Mouse (Mus musculus) frontal cortex, postnatal 10 days (tissue): ENCODE measurements around the gene Sertm1.

ENCODE experiments used
- DNase-seq, 2 experiments: peaks; one replicate each; pipeline ENCODE4 v3.0.0; 2022; ENCODE audit warnings: low spot score in 2 of 2, mixed read lengths in 1 of 2

Gene Sertm1

DNA sequence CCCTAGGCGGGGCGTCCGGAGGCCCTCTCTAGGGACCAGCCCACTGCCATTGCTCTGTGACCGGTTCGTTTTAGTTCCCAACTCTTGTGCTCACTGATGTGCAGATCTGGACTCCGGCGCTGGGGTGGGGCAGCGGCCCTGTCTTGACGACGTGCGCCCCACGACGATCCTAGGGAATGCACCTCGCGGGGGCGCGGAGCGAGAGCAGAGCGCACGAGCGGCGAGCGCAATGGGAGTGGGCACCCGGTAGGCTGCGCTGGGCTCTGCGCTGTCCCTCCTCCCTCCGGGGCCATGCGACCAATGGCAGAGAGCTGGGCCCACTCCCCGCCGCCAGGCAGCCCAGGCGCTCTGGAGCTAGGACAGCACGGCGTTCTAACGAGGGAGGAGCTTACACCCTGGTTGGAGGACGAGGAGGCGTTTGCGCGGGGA, at the start of gene Sertm1:
Gene Sertm1, minus strand, starts transcription at position 245 of the 429 bp plus-strand sequence.
- peak; percentile 44 to 64 for DNase-seq

DNA sequence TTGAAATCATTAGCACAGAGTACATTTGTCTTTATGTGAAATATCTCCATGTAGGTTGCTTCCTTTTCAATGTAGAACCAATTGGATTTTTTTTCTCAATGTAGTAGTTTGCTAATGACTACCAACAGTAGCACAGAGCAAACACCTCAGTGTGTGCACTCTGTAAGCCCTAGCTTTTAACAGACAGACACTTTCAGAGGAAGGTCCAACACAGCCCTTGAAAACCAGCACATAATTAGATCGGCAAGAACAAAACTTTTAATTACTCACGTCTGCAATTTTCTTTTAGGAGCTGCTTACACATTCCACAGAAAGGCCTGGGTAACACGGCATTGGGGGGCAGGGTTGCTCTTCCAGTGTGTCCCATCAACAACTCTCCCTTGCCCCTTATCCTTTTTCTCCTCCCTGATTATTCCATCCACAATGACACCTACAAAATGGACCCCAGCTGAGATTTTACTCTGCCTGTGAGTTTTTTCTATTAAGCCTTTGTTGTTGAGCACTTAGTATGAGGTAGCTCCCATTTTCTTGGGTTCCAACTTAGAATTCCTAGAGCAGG, 49.3 kb upstream of the Sertm1 start:
- DNase-seq = no peak

DNA sequence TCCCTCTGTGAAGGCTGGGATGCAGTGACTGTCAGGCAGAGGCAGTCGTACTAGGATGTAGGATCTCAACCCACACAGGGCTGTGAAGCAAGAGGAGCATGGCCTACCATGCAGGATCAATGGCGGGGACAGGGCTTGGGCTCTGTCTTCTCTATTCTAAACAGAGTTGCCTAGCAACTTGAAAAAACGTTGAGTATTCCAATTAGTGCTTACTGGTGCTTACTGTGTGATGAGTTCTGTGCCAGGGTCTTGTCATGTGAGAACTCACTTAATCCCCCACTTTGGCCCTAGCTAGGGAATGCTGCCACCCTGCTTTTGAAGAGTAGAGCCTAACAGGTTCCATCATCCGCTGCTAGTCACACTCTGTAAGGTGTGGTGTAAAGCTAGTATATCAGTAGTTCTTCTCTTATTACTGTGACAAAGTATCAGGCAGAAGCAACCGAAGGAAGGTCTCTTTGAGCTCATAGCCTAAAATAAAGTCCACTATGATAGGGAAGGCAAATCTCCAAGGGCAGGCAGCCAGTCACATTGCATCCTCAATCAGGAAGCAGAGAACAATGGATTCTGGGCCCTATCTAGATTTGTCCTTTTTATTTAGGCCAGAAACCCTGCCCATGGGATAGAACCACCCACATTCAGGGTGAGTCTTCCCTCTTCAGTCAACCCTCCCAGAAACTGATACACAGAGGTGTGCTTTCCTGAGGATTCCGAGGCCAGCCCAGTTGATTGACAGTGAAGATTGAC, 27.6 kb upstream of the Sertm1 start:
- no peak for DNase-seq

DNA sequence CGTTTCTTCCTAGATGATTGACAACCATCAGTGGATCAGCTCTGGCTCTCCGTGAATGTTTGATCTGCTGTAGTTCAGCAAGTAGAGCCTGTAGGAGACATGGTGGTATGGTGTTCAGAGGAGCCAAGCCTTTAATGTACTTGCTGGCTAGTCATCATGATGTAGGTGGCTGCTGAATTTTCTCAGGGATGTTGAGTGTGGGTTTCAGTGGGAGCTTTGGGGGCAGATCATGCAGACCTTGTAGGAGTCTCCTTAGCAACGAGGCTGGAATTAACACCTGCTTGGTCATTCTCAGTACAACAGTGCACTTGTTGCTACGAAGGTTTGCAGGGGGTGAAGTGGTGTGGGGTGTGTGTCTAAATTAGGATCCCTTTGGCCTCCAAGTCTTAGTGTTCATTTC, 18.8 kb upstream of the Sertm1 start:
- no peak for DNase-seq

DNA sequence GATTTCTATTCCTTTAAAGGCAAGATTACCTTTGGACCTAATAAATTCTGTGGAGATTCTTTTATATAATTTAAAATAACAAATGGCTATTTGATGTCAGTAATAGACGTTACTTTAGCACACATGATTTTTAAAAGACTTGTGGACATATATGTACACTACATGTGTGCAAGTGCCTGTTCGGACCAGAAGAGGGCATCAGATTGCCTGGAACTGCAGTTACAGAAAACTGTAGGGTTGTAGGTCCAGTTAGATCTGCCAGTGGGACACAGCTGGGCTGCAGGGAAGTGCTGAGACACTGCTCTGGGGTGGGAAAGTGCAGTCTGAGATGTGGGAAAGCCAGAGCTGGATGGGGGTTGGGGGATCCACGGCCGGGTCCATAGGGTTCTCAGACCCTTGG, 16.9 kb upstream of the Sertm1 start:
- DNase-seq = no peak

DNA sequence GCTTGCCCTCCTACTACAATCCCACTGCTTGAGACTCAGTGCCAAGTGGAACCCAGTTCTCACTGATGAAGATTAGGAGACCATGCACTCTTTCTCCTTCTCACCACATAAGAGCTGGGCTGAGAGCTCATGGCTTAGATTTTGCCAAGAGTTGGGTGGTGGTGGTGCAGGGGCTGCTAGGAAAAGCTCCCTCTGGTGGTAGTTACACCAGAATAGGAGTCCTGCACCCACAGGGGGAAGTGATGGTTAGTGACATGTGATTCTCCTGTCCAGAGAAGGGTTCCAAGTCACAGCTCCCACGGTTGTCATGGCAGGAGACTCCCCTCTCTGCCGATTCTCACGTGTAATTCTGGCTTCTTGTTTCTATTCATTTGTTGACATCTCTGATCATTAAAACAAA, 4.7 kb upstream of the Sertm1 start:
- DNase-seq = no peak

DNA sequence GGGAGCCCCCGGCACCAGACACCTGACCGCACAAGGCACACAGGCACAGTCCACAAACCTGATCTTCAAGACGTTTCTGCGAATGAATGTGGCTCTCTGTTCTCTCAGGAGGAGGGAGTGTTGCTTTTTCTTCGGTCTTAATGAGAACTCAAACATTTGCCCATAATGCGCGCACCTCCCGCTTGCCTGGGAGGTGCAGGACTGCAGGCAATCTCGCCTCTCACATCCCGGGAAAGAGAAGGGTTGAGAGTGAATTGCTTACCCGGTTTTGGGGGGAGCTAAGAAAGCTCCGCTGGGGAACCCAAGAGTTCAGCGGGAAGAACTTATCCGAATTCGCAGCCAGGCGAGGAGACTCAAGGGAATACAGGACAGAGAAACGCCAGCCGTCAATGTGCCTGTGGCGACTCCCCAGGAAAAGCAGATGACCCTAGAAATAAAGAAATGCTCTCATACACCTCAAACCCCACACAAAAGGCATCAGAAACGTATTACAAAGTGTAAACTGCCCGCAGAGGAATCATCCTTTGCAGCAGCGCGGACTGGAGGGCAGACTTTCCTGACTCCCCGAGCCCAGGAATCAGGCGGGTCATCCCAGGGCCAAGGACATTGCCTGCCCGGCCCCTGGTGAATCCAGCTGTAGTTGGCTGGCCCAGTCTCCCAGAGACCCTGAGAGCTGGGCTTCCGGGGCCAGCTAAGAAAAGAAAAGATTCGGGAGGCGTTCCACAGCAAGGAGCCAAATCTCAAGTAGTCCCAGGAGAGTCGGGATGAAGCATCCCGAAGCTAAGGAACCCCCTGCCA, 643 bp downstream of the Sertm1 start:
- no peak for DNase-seq

DNA sequence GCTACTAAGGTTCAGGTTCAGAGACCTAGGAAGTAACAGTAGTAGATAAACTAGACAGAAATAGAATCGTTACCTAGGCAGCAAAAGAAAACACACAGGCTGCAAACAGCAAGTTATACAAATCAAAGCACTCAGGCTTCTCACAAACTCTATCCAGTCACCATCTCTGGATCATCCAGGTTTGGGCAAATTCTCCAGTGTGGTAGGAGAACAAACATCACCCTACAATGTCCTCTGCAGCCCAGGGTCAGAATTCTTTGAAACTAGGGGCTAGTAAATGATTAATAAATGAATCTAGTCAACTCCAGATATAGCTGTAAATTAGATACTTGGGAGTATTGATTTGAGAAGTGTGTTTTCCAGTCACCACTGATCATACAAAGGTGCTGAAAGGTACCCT, 6.8 kb downstream of the Sertm1 start:
- no peak for DNase-seq

DNA sequence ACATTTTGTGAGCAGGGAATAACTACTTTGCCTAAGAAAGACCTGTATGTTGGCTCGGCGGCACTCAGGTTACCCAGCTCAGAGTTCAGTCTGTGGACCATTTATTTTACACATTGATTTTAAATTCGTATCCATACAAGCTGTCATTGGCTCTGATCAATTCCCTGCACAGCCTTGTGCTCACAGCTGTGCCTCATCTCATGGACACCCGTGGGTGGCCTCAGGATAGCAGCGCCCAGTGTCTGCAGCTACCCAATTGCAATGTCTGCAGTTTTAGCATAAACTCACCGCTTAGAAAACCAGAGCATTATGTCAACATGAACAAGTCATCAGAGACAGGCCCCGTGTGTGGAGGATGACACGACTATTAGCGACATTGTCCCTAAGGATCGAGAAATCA, 17.7 kb downstream of the Sertm1 start:
- no peak for DNase-seq

DNA sequence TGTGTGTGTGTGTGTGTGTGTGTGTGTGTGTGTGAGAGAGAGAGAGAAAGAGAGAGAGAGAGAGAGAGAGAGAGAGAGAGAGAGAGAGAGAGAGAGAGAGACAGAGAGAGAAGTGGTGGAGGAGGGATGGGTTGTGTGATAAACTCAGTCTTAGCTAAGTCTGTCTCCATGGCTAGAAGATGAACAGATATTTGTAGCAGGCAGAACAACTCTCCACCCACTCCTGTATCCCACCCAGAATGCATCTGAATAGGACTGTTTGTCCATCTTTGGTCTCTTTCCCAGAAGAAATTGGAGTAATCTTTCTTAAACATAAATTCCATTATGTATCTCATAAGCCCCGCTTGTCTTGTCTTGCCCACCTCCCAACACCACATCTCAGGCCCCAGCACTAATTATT, 20.8 kb downstream of the Sertm1 start:
- DNase-seq = no peak

DNA sequence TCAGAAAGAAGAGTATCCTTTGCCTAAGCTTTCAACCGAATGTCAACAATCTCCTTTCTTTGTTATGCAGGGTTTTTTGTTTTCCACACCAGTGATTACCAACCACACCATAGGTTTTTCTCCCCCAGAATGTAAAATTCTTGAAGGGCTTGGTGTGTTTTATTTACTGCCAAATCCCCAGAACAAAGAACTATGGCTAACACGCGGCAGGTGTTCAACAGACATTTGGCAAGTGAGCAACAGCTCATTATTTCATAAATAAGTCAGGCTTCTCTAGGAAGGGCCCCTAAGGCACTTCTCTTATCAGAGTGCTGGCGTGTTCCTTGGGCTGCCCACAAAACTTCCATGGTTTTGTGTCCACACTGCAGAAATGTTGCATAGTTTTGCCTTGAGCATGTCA, 23.5 kb downstream of the Sertm1 start:
- DNase-seq = no peak

DNA sequence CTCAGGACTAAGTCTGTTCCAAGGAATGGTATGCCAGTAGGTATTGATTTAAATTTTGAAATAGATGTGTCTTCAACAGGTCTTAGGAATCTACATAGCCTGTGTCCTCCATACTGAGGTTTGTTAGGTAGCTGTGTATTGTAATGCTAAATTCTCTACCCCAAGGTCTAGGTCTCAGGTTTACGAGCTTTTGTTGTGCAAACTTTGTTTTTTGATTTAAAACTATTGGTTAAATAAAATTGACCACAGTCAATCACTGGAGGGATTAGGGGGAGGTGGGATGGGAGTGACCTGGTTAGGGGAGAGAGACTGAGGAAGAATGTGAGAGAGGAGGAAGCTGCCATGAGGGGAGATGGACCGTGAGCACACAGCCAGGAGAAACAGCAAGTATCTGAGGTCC, 29.2 kb downstream of the Sertm1 start:
- no peak for DNase-seq
